Mouse (Mus musculus) intestine, embryonic 16.5 days (tissue): ENCODE results near the gene Sh3pxd2a. TPM values are rescaled to one million over a fixed set of nuclear protein-coding genes. Genes with fewer than 3 reads are reported as not detected.

Experiments used
- ATAC-seq: fragments of 200-750 bp; cut with Nextera tagmentation; 2 replicates; pipeline ENCODE4 v1.8.0; 2017; ENCODE audit warnings: moderate TSS enrichment, moderate library complexity
- H3K27ac ChIP-seq: fragments of 300-500 bp; sonication (generic); 2 replicates; pipeline ENCODE4 v1.5.1; 2014; ENCODE audit warnings: mild to moderate bottlenecking, low read length
- H3K27me3 ChIP-seq: fragments of 300-500 bp; sonication (generic); replicated peaks from 2 replicates; pipeline ENCODE4 v1.6.1; 2014; ENCODE audit warnings: low read length, control low read depth, mixed read lengths; ENCODE audit not compliant: control insufficient read depth, insufficient read depth
- H3K36me3 ChIP-seq: fragments of 300-500 bp; sonication (generic); 2 replicates; pipeline ENCODE4 v1.6.1; 2014; ENCODE audit warnings: low read length, control low read depth; ENCODE audit not compliant: control insufficient read depth, insufficient read depth
- H3K4me1 ChIP-seq: fragments of 300-500 bp; sonication (generic); 2 replicates; pipeline ENCODE4 v1.6.1; 2014; ENCODE audit warnings: low read length, control low read depth, mixed read lengths; ENCODE audit not compliant: control insufficient read depth, insufficient read depth
- H3K4me2 ChIP-seq: fragments of 300-500 bp; sonication (generic); 2 replicates; pipeline ENCODE4 v1.6.1; 2014; ENCODE audit warnings: low read depth, low read length, control low read depth
- H3K4me3 ChIP-seq: fragments of 300-500 bp; sonication (generic); 2 replicates; pipeline ENCODE4 v1.5.1; 2014; ENCODE audit warnings: mild to moderate bottlenecking, low read length
- H3K9ac ChIP-seq: fragments of 300-500 bp; sonication (generic); 2 replicates; pipeline ENCODE4 v1.6.1; 2014; ENCODE audit warnings: low read depth, low read length
- H3K9me3 ChIP-seq: fragments of 300-500 bp; sonication (generic); 2 replicates; pipeline ENCODE4 v1.6.1; 2016; ENCODE audit warnings: low read length, control low read depth; ENCODE audit not compliant: control insufficient read depth
- WGBS: fragments of 180-500 bp; shearing (Covaris S2); extraction: QIAGEN DNeasy Blood & Tissue Kit; methylation state at CpG from one replicate; pipeline ENCODE4 v1.1.7; 2014; 5-methylcytosine and 5-hydroxymethylcytosine counted together
- polyA plus RNA-seq: library from polyadenylated mRNA; unstranded; fragments of >200 nt; fragmentation: Nextera tagmentation; extraction: Ambion mirVana; gene quantifications from 2 replicates; pipeline ENCODE4 v1.2.1, GENCODE M21; 2015

The Sh3pxd2a gene
- polyA plus RNA-seq, 1 experiment from 2014 or later, result 3.0 TPM

DNA sequence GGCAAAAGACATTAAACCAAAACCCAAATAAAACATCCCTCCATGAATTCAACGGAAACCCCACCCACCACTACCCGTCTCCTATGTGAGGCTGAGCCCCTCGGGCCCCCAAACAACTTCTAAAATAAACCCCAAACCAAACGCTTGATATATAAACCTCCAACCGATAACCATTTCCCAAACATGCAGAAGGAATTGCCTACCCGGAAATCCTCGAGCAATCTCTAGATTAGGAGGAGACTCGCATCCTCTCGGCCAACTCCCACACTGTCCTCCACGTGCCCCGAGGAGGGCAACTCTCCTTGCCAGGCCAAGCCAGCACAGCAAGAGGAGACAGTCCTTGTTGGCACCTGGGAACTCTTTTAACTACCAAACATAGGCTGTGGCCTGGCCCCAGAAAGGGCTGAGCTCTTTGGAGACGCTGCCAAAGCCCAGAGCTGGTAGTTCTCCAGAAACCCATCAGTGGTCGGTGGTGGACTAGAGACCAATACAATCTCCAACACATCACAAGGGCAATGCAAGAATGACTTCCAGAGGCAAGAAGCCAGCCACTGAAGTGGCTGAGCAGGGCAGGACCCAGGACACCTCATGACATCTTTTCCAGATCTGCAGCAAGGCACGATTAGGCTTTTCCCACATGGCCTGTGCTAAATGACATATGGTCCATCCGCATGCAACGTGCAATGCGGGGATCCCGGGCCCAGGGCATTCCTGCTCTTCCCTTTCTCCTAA, 198.0 kb downstream of the Sh3pxd2a start:
- no peak overlapping the region for H3K4me3 ChIP-seq
- no peak overlapping the region for H3K4me2 ChIP-seq
- no peaks in the 10 kb centered on the region for H3K9me3 ChIP-seq
- WGBS, result 81% methylated on average over 18 of the region's 18 CpGs
- no peaks in the 10 kb centered on the region for H3K27me3 ChIP-seq
- no peak overlapping the region for H3K9ac ChIP-seq
- no peak for ATAC-seq
- no peaks in the 10 kb centered on the region for H3K4me1 ChIP-seq
- peak overlapping the region; percentile 4; the same call in 1 of the 2 replicates for H3K27ac ChIP-seq
- H3K36me3 ChIP-seq, result peaks cover 23% of the 10 kb centered on the region

DNA sequence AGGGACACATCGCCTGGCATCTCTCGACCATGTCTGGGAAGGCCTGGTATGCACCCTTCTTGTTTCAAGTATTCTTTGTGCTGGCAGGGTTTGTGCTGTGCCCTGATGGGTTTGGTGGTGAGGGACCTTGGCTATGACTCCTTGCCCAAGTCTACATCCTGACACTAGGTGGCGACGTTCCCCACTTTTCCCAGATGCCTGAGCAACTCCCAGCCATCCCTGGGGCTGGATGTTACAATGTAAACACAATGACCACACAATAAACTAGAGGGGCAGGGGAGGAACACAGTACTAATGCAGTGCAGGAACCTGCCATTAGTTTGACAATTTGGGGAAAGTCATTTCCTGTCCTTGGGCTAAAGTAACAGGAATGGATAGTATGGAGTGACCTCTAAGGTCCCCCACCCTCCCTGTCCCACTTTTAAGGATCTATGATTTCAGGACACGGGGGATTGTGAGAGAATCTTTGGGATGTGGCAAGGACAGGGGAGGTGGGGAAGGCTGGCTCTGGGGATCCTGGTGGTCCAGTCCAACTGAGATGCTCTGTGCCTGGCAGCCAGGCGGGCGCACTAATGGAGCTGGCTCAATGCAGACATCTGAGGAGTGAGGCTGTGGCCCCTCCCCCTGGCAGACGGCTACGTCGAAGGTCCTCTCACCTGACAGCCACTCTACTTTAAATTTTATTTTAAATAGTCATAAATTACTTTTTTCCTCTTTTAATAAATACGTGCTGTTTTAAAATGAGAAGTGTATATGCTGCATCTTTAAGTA, 199.7 kb downstream of the Sh3pxd2a start:
- no peak overlapping the region for H3K4me3 ChIP-seq
- no peak overlapping the region for H3K4me2 ChIP-seq
- H3K4me1 ChIP-seq, result no peaks in the 10 kb centered on the region
- WGBS, result 45% methylated on average over 11 of the region's 11 CpGs
- peaks cover 20% of the 10 kb centered on the region for H3K36me3 ChIP-seq
- H3K27me3 ChIP-seq, result no peaks in the 10 kb centered on the region
- H3K9ac ChIP-seq, result no peak overlapping the region
- peak; percentile 71 for ATAC-seq
- H3K9me3 ChIP-seq, result no peaks in the 10 kb centered on the region
- H3K27ac ChIP-seq, result no peak overlapping the region

DNA sequence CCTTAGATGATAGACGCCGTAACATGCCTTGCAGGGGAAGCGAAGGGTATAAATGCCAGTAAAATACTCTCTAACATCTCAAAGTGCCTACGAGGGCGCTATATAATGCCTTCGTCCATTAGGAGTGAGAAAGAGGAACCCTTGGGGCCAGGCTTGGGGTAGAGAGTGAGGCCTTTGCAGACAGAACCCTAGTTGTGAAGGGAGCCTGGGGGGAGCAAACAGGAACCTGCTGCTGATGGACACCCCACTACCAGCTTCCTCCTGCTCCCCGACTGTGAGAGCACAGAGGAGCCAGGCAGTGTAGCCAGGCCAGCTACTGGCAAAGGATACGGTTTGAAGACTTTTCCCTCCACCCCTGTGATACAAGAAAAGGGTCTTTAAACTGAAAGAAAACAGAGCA, 200.6 kb downstream of the Sh3pxd2a start:
- no peak overlapping the region for H3K9ac ChIP-seq
- no peak overlapping the region for H3K4me2 ChIP-seq
- WGBS, result 89% methylated on average over 8 of the region's 8 CpGs
- no peaks in the 10 kb centered on the region for H3K9me3 ChIP-seq
- H3K4me1 ChIP-seq, result no peaks in the 10 kb centered on the region
- no peaks in the 10 kb centered on the region for H3K27me3 ChIP-seq
- no peak overlapping the region for H3K27ac ChIP-seq
- no peak for ATAC-seq
- peaks cover 12% of the 10 kb centered on the region for H3K36me3 ChIP-seq
- H3K4me3 ChIP-seq, result no peak overlapping the region

DNA sequence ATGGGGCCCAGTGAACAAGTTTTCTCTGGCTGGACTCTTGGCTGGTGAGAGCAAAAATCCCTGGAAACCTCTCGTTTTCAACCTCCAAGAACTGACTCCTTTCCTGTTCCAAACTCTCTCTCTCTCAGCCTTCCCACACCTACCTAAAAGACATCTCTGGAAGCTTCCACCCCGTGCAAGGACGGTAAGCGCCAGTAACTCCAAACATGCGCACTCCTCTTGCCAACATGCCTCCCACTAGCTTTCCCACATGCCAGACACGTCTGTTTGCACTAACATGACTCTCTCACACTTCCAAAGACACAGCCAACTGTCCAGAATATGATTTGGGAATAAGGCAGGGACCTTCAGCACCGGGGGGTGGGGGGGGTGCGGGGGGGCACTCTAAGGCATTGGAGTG, 203.0 kb downstream of the Sh3pxd2a start:
- H3K36me3 ChIP-seq, result no peaks in the 10 kb centered on the region; the same call in 1 of the 2 replicates
- no peaks in the 10 kb centered on the region for H3K4me1 ChIP-seq
- no peaks in the 10 kb centered on the region for H3K9me3 ChIP-seq
- no peak overlapping the region for H3K4me3 ChIP-seq
- H3K9ac ChIP-seq, result no peak overlapping the region
- H3K27ac ChIP-seq, result no peak overlapping the region
- no peak for ATAC-seq
- WGBS, result 79% methylated on average over 8 of the region's 8 CpGs
- H3K27me3 ChIP-seq, result no peaks in the 10 kb centered on the region
- H3K4me2 ChIP-seq, result no peak overlapping the region

DNA sequence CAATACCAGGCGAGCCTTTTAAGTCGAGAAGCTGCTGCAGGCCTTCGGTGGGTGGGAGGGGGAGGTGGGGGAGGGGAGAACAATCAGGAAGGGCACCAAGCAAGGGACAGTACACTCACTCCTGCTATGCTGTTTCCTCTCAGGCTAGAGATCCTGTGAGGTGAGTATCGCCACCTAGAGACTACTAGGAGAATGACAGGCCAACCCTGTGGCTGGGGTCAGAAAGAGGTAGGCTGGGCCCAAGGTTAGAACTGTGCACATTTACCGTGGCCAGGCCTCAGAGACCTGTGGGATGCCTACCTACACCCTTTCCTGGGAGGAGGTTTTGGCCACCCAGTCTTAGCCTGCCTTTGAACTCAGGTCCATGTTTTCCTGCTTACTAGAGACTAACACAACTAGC, 204.6 kb downstream of the Sh3pxd2a start:
- 14% methylated on average over 5 of the region's 5 CpGs for WGBS
- no peak overlapping the region for H3K4me2 ChIP-seq
- peak; percentile 33; the same call in 1 of the 2 replicates for ATAC-seq
- H3K36me3 ChIP-seq, result no peaks in the 10 kb centered on the region; the same call in 1 of the 2 replicates
- no peaks in the 10 kb centered on the region for H3K4me1 ChIP-seq
- no peaks in the 10 kb centered on the region for H3K9me3 ChIP-seq
- no peaks in the 10 kb centered on the region for H3K27me3 ChIP-seq
- H3K27ac ChIP-seq, result no peak overlapping the region
- H3K9ac ChIP-seq, result no peak overlapping the region
- no peak overlapping the region for H3K4me3 ChIP-seq

DNA sequence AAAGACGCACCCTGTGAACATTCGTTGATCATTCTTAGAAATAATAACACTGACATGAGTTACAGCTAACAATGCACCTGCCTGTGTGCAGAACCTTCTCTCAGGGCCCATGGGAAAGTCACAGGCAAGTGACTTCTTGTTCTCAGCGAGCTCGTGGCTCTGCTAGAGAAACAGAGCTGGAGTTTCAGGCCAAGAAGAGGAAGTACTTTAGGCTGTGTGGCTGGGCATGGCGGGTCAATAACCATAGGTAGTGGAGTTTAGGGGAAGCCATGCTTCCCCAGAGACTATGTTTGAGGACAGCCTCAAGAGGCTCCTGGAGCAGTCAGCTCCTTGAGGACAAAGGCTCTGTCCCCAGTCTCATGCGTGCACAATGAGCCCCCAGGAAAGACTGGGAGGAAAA, 208.3 kb downstream of the Sh3pxd2a start:
- no peak overlapping the region for H3K27ac ChIP-seq
- no peaks in the 10 kb centered on the region for H3K9me3 ChIP-seq
- H3K9ac ChIP-seq, result no peak overlapping the region
- H3K4me1 ChIP-seq, result peaks cover 9% of the 10 kb centered on the region
- H3K36me3 ChIP-seq, result no peaks in the 10 kb centered on the region
- whole genome bisulfite sequencing, result 60% methylated on average over 6 of the region's 6 CpGs
- peaks cover 25% of the 10 kb centered on the region for H3K27me3 ChIP-seq
- no peak overlapping the region for H3K4me2 ChIP-seq
- no peak for ATAC-seq
- H3K4me3 ChIP-seq, result no peak overlapping the region

DNA sequence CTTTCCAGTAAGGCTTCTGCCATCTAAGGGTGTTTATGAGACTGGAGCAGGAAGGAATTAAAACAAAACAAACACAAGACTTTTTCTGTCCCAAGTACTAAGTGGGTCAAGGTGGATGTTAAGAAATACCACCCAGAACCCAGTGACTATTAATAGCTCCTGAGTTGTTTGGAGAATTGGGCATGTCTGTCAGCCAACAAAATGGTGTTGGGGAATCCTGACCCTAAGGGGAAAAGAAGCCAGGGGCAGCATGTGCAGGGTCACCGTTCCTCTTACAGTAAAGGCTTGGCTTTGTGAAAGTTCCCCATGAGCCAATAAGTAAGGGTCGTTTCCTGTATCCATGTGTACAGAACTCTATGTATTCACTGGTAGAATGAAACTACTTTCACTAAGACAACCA, 209.2 kb downstream of the Sh3pxd2a start:
- H3K9me3 ChIP-seq, result no peaks in the 10 kb centered on the region
- no peak overlapping the region for H3K4me3 ChIP-seq
- H3K9ac ChIP-seq, result no peak overlapping the region
- H3K27me3 ChIP-seq, result peaks cover 25% of the 10 kb centered on the region
- no peak overlapping the region for H3K4me2 ChIP-seq
- H3K4me1 ChIP-seq, result peaks cover 9% of the 10 kb centered on the region
- 64% methylated on average over 2 of the region's 2 CpGs for WGBS
- no peak overlapping the region for H3K27ac ChIP-seq
- ATAC-seq, result no peak
- H3K36me3 ChIP-seq, result no peaks in the 10 kb centered on the region

DNA sequence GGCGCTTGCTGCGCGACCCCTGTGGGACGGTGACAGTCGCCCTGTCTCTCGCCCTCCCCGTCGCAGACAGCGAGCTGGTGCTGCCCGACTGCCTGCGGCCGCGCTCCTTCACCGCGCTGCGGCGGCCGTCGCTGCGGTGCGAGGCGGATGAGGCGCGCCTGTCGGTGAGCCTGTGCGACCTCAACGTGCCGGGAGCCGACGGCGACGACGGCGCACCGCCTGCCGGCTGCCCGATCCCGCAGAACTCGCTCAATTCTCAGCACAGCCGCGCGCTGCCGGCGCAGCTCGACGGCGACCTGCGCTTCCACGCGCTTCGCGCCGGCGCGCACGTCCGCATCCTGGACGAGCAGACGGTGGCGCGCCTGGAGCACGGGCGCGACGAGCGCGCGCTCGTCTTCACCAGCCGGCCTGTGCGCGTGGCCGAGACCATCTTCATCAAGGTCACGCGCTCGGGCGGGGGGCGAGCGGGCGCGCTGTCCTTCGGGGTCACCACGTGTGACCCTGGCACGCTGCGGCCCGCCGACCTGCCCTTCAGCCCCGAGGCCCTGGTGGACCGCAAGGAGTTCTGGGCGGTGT, 211.1 kb downstream of the Sh3pxd2a start:
- Histone ChIP-seq H3K4me3 (peak overlapping the region; percentile 40), H3K4me1 (peaks cover 16% of the 10 kb centered on the region), H3K9me3 (no peaks in the 10 kb centered on the region), H3K4me2 (peak overlapping the region; percentile 75), H3K9ac (peak overlapping the region; percentile 49), H3K27me3 (peaks cover 25% of the 10 kb centered on the region), H3K36me3 (no peaks in the 10 kb centered on the region), H3K27ac (no peak overlapping the region)
- peak; percentile 45; the same call in 1 of the 2 replicates for ATAC-seq
- 4% methylated on average over 90 of the region's 90 CpGs for WGBS

DNA sequence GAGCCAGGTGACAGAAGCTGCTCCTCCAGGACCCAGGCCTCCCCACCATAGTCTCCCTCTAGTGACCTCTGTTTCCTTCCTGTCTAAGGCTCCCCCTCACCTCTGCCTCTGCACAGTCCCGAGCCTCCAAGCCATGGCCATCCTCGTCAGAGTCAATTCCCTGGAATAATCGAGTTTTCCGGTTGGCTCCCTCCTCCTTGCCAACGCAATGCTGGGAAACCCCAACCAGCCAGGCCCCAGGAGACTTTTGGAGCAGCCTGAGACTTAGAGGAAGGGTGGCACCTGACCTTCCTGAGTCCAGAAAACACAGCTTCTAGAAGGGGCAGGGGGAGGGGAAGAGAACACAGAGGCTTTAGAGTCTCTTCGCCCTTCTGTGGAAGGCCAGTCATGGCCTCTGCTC, 213.3 kb downstream of the Sh3pxd2a start:
- ATAC-seq, result no peak
- H3K4me3 ChIP-seq, result no peak overlapping the region
- WGBS, result 74% methylated on average over 6 of the region's 6 CpGs

More for the DNA sequence above, 213.3 kb downstream of the Sh3pxd2a start:
- H3K27me3 ChIP-seq, result peaks cover 25% of the 10 kb centered on the region
- H3K4me1 ChIP-seq, result peaks cover 26% of the 10 kb centered on the region
- H3K36me3 ChIP-seq, result no peaks in the 10 kb centered on the region
- H3K9me3 ChIP-seq, result no peaks in the 10 kb centered on the region
- H3K27ac ChIP-seq, result no peak overlapping the region
- no peak overlapping the region for H3K9ac ChIP-seq
- no peak overlapping the region for H3K4me2 ChIP-seq
